Mouse (Mus musculus) forebrain, embryonic 13.5 days (tissue): Measurements from ENCODE around the gene B230307C23Rik. TPM values are rescaled to one million over a fixed set of nuclear protein-coding genes. Genes with fewer than 3 reads are reported as not detected.
"Not testable (repeated sequence)": the region's sequence is repeated elsewhere in the genome, so short reads cannot be mapped to it uniquely, and the experiment has no call there.

Experiments used
- ATAC-seq: fragments of 200-750 bp; cut with Nextera tagmentation; 2 replicates; pipeline ENCODE4 v1.8.0; 2017
- H3K27ac ChIP-seq: fragments of 300-500 bp; sonication (generic); 2 replicates; pipeline ENCODE4 v1.5.1; 2015; ENCODE audit warnings: inconsistent platforms, mild to moderate bottlenecking, moderate library complexity
- H3K27me3 ChIP-seq: fragments of 300-500 bp; sonication (generic); 2 replicates; pipeline ENCODE4 v1.6.1; 2015; ENCODE audit warnings: mild to moderate bottlenecking, inconsistent platforms
- H3K36me3 ChIP-seq: fragments of 300-500 bp; sonication (generic); 2 replicates; pipeline ENCODE4 v1.6.1; 2015; ENCODE audit warnings: mild to moderate bottlenecking, inconsistent platforms; ENCODE audit not compliant: poor library complexity, severe bottlenecking
- H3K4me1 ChIP-seq: fragments of 300-500 bp; sonication (generic); 2 replicates; pipeline ENCODE4 v1.6.1; 2015; ENCODE audit warnings: inconsistent platforms
- H3K4me2 ChIP-seq: fragments of 300-500 bp; sonication (generic); 2 replicates; pipeline ENCODE4 v1.6.1; 2015; ENCODE audit warnings: inconsistent platforms, mild to moderate bottlenecking, moderate library complexity
- H3K4me3 ChIP-seq: fragments of 300-500 bp; sonication (generic); 2 replicates; pipeline ENCODE4 v1.5.1; 2015; ENCODE audit warnings: mild to moderate bottlenecking, inconsistent platforms
- H3K9ac ChIP-seq: fragments of 300-500 bp; sonication (generic); 2 replicates; pipeline ENCODE4 v1.6.1; 2015; ENCODE audit warnings: mild to moderate bottlenecking, inconsistent platforms
- H3K9me3 ChIP-seq: fragments of 300-500 bp; sonication (generic); replicated peaks from 2 replicates; pipeline ENCODE4 v1.6.1; 2016; ENCODE audit warnings: inconsistent platforms
- WGBS: fragments of 180-500 bp; shearing (Covaris S2); methylation state at CpG from one replicate; pipeline ENCODE4 v1.1.7; 2015; 5-methylcytosine and 5-hydroxymethylcytosine counted together
- polyA plus RNA-seq: library from polyadenylated mRNA; unstranded; fragments of >200 nt; fragmentation: Nextera tagmentation; extraction: Ambion mirVana; gene quantifications from 2 replicates; pipeline ENCODE4 v1.2.1, GENCODE M21; 2015

Gene B230307C23Rik
- polyA plus RNA-seq, 1 experiment from 2014 or later = 18.2 TPM

DNA sequence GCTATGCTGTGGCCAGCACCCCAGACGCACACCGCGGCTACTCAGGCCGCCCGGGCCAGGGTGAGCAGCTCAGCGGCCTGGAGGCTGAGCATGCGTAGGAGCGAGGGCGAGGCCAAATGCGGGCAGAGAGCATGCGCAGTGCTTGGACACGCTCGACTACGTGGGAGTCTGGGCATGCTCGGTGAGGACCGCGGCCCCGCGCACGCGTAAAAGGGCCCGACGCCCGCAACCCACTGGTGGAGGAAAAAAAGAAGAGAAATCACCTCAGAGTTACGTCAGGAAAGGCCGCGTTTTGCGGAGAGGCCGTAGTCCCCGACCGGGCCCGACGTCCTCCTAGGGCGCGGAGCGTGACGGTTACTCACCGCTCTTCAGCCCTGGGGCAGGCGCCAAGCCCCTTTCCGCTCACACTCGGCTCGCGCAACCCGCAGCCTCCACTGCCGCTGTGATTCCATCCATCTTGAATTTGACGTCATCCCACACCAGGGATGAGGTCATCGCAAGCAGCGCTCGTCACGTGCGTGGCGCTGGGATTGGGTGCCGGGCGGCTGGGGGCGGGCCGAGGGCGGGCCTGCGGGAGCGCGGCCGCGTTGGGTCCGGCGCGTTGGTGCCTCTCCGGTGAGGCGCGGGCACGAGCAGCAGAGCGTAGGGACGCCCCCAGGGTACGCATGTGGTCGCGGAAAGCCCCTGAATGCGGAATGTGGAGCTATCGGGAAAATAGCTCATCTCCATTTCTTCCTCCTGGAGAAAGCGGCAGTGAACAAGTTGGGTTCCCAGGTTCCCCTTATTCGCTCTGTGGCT, 34.8 kb upstream of the B230307C23Rik start, which contains the start of the genes C2cd2 and Zbtb21:
C2cd2 (minus strand) TSS at position 448 of the 798 bp plus-strand sequence.
Zbtb21 (minus strand) TSS at position 472 of the 798 bp plus-strand sequence.
- H3K27ac ChIP-seq = peak within 1 kb of the TSS; percentile 97
- peak within 1 kb of the TSS; percentile 91 for H3K9ac ChIP-seq
- ATAC-seq = peak; percentile 99
- no peaks in the 10 kb centered on the region for H3K9me3 ChIP-seq
- peaks cover 11% of the 10 kb centered on the region for H3K4me1 ChIP-seq
- H3K4me2 ChIP-seq = peak within 1 kb of the TSS; percentile 77
- H3K27me3 ChIP-seq = no peaks in the 10 kb centered on the region
- H3K4me3 ChIP-seq = peak within 1 kb of the TSS; percentile 81
- WGBS = under 1% methylated on average over 78 of the region's 78 CpGs
- H3K36me3 ChIP-seq = no peaks in the 10 kb centered on the region

DNA sequence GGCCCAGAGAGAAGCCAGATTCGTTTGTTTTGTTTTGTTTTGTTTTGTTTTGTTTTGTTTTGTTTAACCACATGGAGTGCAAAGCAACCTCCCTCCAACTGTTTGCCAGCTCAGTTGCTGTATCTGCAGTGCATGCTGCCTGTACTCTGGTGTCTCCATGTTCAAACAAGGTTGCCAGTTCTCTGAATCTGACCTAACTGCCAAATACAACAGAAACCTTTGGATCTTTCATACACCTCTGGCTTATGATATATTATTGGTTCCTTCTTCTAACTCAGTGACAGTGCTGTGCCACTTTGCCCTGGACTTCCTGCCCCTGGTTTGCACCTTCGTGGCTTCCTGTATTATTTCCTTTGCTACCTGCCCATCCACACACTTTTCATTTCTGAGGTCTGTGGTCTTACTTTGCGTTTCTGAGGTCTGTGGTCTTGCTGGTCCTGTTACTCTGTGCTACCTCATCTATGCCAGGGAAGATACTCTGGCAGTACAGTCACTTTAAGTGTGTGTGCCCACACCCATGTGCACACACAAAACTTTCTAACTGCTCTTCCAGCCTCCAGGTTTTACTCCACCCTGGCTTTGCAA, 33.1 kb upstream of the B230307C23Rik start:
- H3K4me1 ChIP-seq = peaks cover 11% of the 10 kb centered on the region
- ATAC-seq = no peak
- no peaks in the 10 kb centered on the region for H3K9me3 ChIP-seq
- WGBS = 85% methylated on average over 3 of the region's 3 CpGs
- H3K4me2 ChIP-seq = no peak overlapping the region
- H3K4me3 ChIP-seq = no peak overlapping the region
- H3K27ac ChIP-seq = no peak overlapping the region
- H3K9ac ChIP-seq = no peak overlapping the region
- no peaks in the 10 kb centered on the region for H3K36me3 ChIP-seq
- H3K27me3 ChIP-seq = no peaks in the 10 kb centered on the region

DNA sequence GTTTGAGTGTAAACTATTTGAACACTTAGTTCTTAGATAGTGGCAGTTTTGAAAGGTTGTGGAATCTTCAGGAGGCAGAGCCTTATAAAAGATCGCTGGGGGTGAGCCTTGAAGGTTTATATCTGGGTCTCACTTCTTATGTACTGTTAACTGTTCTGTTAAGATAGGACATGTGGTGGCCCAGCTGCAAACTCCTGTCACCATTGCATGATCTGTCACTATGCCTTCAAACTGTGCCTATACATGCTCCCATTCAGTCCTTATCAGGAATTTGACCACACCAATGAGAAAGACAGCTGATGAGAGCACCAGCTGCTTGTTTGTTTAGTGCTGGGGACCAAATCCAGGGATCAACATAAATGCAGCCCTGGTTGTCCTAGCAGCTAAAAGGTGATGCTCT, 19.8 kb upstream of the B230307C23Rik start:
- no peak overlapping the region for H3K9ac ChIP-seq
- H3K4me3 ChIP-seq = no peak overlapping the region
- H3K4me2 ChIP-seq = no peak overlapping the region
- 76% methylated on average over 1 of the region's 1 CpGs for WGBS
- H3K4me1 ChIP-seq = no peaks in the 10 kb centered on the region
- no peaks in the 10 kb centered on the region for H3K27me3 ChIP-seq
- H3K27ac ChIP-seq = no peak overlapping the region
- H3K9me3 ChIP-seq = no peaks in the 10 kb centered on the region
- ATAC-seq = no peak
- H3K36me3 ChIP-seq = no peaks in the 10 kb centered on the region

DNA sequence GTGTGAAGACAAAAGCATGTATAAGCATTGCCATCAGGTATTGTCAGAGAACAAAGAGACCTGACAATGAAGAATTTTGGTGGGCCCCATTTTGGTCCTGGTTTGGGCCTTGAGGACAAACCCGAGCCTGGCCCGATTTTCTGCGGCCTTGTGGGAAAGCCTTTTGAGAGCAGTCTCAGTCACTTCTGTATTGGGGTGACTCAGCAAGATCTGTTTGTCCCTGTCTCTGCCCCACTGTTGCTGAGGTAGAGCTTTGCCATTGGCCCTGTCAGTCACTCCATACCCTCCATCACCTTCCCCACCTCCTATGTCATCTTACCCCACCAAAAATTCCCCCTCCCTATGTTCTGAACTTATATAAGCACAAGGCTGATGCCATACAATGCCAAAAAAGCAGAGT, 19.4 kb upstream of the B230307C23Rik start:
- Histone ChIP-seq H3K9ac (no peak overlapping the region), H3K27me3 (no peaks in the 10 kb centered on the region), H3K9me3 (no peaks in the 10 kb centered on the region), H3K27ac (no peak overlapping the region), H3K4me3 (no peak overlapping the region), H3K4me1 (no peaks in the 10 kb centered on the region), H3K4me2 (no peak overlapping the region), H3K36me3 (no peaks in the 10 kb centered on the region)
- ATAC-seq = no peak
- 82% methylated on average over 3 of the region's 3 CpGs for WGBS

DNA sequence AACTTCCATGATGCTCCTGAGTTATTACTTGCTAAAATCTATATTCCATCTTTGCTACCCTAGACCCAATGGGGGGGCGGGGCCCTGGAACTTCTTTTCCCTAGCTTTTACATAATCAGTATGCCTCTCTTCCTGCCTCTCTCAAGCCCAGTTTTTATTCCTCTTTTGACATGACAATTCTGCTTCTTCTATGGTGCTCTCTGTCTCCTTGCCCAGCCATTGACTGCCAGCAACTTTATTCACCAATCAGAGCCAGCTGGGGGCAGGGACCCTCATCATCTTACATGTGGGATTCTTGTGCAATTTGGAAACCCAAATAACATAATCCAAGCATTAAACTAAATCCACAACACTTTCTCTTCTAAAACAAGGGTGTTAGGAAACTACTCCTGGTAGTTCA, 15.8 kb upstream of the B230307C23Rik start:
- Histone ChIP-seq H3K36me3 (no peaks in the 10 kb centered on the region), H3K27me3 (no peaks in the 10 kb centered on the region), H3K4me3 (no peak overlapping the region), H3K9me3 (no peaks in the 10 kb centered on the region), H3K9ac (no peak overlapping the region), H3K4me2 (no peak overlapping the region), H3K4me1 (no peaks in the 10 kb centered on the region), H3K27ac (no peak overlapping the region)
- 78% methylated on average over 1 of the region's 1 CpGs for WGBS
- ATAC-seq = no peak

DNA sequence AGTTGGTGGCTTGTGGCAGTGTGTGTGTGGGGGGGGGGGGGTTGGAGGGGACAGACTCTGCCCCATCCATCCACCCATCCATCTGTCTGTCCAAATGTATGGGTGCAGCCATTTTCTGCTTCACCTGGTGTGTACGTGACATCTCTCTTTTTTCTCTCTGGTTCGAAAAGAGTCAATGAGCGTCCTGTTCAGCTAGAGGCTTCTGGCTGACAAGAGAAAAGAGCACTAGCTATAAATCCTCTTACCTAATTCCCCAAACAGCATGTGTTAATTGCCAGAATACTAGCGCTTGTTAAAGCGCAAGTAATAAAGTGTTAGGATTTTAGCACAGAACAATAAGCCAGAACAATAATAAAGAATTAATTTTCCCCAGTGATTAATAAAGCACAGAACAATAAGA, 12.5 kb upstream of the B230307C23Rik start:
- Histone ChIP-seq H3K4me3 (no peak overlapping the region), H3K27ac (no peak overlapping the region), H3K4me2 (no peak overlapping the region), H3K9me3 (no peaks in the 10 kb centered on the region), H3K36me3 (no peaks in the 10 kb centered on the region), H3K9ac (no peak overlapping the region), H3K4me1 (no peaks in the 10 kb centered on the region), H3K27me3 (no peaks in the 10 kb centered on the region)
- WGBS = 28% methylated on average over 5 of the region's 5 CpGs
- ATAC-seq = no peak

DNA sequence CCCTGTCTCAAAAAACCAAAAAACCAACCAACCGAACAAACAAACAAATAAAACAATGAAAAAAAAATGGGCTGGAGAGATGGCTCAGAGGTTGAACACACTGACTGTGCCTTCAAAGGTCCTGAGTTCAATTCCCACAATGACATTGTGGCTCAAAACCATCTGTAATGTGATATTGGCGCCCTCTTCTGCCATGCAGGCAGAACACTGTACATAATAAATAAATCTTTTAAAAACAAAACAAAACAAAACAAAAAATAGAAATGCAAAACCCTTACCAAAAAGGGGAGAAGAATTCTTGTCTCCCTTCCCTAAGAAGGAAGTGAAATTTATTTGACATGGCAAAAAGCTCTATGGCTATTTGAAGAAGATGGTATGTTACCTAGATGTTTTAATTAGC, 5.6 kb upstream of the B230307C23Rik start:
- H3K27me3 ChIP-seq = no peaks in the 10 kb centered on the region
- H3K36me3 ChIP-seq = no peaks in the 10 kb centered on the region
- ATAC-seq = no peak
- H3K9me3 ChIP-seq = no peaks in the 10 kb centered on the region
- H3K4me3 ChIP-seq = no peak overlapping the region
- WGBS = 68% methylated on average over 2 of the region's 2 CpGs
- H3K4me2 ChIP-seq = no peak overlapping the region
- no peak overlapping the region for H3K9ac ChIP-seq
- H3K27ac ChIP-seq = no peak overlapping the region
- peaks cover 4% of the 10 kb centered on the region; the same call in 1 of the 2 replicates for H3K4me1 ChIP-seq

DNA sequence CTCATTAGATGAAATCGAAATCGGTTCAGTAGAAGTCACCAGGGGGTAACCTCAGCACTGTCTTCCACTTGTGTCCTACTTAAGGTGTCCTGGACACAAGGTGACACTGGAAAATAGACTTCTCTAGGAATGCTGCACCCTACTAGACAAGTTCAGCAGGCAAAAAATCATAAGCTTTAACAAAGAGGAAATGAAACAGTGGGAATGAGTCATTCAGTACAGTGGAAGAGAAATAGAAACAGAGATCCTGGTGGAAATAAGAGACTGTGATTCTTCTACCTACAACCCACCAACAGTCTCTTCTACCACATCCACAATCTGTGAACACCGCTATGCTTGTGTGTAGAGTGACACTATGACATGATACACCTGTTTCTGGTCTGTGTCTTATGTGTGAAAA, 4.6 kb upstream of the B230307C23Rik start:
- not testable (repeated sequence) for H3K4me2 ChIP-seq, H3K9ac ChIP-seq, H3K27me3 ChIP-seq, H3K9me3 ChIP-seq, H3K4me1 ChIP-seq, ATAC-seq, H3K4me3 ChIP-seq, H3K27ac ChIP-seq, H3K36me3 ChIP-seq
- WGBS = 80% methylated on average over 3 of the region's 3 CpGs

DNA sequence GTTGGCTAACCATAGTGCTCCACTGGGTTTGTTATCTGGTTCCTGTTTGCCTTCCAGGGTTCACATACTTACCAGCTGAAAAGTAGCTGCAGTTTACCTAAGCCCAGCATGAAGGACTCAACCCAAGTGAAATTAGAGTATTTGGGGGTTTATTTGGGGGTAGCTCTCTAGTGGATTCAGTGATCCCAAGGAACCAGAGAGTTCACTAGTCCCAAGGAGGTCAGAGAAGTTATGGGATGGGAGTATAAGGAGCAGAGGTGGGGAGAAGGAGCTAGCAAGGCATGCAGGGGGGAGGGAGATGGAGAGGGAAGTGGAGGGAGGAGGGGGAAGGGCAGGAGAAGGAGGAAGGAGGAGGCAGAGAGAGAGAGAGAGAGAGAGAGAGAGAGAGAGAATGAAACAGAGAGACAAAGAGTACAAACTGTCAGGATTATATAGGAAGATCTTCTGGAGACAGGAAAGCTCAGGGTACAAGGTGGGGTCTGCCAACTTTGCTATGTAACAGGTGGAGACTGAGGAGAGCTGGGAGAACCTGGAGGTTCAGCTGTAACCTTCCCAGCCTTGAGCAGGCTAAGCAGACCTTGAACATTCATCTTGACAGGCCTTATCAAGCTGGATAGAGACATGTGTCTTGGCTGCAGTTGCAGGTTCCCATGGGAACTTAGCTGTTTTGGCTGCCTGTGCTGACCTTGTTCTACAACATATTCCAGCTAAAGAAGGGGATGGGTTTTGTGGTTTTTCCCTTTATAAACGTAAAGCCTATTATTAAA, 1.1 kb upstream of the B230307C23Rik start:
- WGBS = 11% methylated on average over 1 of the region's 1 CpGs
- Histone ChIP-seq H3K9me3 (no peaks in the 10 kb centered on the region), H3K27ac (no peak overlapping the region), H3K4me1 (peaks cover 16% of the 10 kb centered on the region), H3K4me2 (peak overlapping the region; percentile 81), H3K4me3 (peak overlapping the region; percentile 59), H3K36me3 (peaks cover 10% of the 10 kb centered on the region), H3K9ac (peak overlapping the region; percentile 64; the same call in 1 of the 2 replicates), H3K27me3 (no peaks in the 10 kb centered on the region)
- no peak for ATAC-seq

DNA sequence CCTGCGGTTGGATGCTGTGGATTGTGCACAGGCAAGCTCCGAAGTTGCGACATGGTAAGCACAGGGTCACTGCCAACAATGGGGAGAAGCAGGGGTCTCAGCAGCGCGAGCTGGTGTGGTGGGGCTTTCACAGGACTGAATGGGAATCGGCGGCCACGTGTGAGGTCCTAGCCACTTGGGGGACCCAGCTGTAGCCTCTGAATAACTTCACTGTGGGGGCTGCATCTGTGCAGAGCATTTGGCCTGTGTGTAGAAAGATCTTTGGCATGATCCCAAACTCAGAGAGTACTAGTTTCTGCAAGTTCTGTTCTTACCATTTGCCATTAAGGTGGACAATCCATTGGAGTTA, 242 bp downstream of the B230307C23Rik start:
- 0% methylated on average over 8 of the region's 8 CpGs for WGBS
- H3K9me3 ChIP-seq, H3K27ac ChIP-seq: not testable (repeated sequence)

DNA sequence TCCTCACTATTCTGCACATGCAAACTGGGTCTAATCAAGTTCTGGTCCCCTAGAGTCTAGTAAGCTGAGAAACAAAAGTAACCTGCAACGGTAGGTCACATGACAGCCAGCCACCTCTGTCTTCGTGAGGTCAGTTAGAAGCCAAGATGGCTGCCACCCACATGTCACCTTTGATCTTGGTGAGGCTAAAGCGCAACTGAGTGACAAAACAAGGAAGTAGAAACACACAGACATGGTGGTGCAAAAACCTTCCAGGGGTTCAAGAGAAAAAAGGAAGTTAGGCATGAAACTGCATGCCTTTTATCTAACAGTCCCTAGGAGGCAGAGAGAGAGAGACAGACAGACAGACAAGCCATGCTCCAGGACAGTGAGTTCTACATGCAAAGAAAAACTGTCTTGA, 25.0 kb downstream of the B230307C23Rik start:
- Histone ChIP-seq H3K36me3 (peaks cover 36% of the 10 kb centered on the region), H3K9me3 (peaks cover 33% of the 10 kb centered on the region), H3K27me3 (no peaks in the 10 kb centered on the region), H3K4me3 (no peak overlapping the region), H3K9ac (no peak overlapping the region), H3K4me2 (no peak overlapping the region), H3K4me1 (no peaks in the 10 kb centered on the region), H3K27ac (no peak overlapping the region)
- WGBS = 87% methylated on average over 3 of the region's 3 CpGs
- no peak for ATAC-seq

More for the DNA sequence above, 242 bp downstream of the B230307C23Rik start:
- peaks cover 16% of the 10 kb centered on the region for H3K4me1 ChIP-seq
- H3K27me3 ChIP-seq, H3K36me3 ChIP-seq: not testable (repeated sequence)
- peak overlapping the region; percentile 64 for H3K9ac ChIP-seq
- peak overlapping the region; percentile 59 for H3K4me3 ChIP-seq
- peak overlapping the region; percentile 81 for H3K4me2 ChIP-seq
- peak; percentile 84; the same call in 1 of the 2 replicates for ATAC-seq
